Mouse (Mus musculus) embryonic facial prominence, embryonic 13.5 days (tissue): ENCODE measurements at regions not wholly inside any gene's neighbourhood (a gene's known extent, or its start where the extent isn't known, plus 50 kb on each side); places are given as distances from the start of the nearest gene placed in this dataset.

ENCODE experiments used
- ATAC-seq: fragments of 200-750 bp; cut with Nextera tagmentation; 2 replicates; pipeline ENCODE4 v1.8.0; 2017; ENCODE audit warnings: low read depth; ENCODE audit not compliant: insufficient number of reproducible peaks, insufficient read depth, low FRiP score, low TSS enrichment
- H3K27ac ChIP-seq: fragments of 300-500 bp; sonication (generic); 2 replicates; pipeline ENCODE4 v1.5.1; 2015; ENCODE audit warnings: moderate library complexity, mild to moderate bottlenecking, inconsistent platforms
- H3K27me3 ChIP-seq: fragments of 300-500 bp; sonication (generic); 2 replicates; pipeline ENCODE4 v1.6.1; 2015; ENCODE audit warnings: mild to moderate bottlenecking, inconsistent platforms
- H3K36me3 ChIP-seq: fragments of 300-500 bp; sonication (generic); 2 replicates; pipeline ENCODE4 v1.6.1; 2015; ENCODE audit warnings: mild to moderate bottlenecking, inconsistent platforms
- H3K4me1 ChIP-seq: fragments of 300-500 bp; sonication (generic); 2 replicates; pipeline ENCODE4 v1.6.1; 2015; ENCODE audit warnings: inconsistent platforms
- H3K4me2 ChIP-seq: fragments of 300-500 bp; sonication (generic); 2 replicates; pipeline ENCODE4 v1.6.1; 2015; ENCODE audit warnings: moderate library complexity, mild to moderate bottlenecking, inconsistent platforms
- H3K4me3 ChIP-seq: fragments of 300-500 bp; sonication (generic); 2 replicates; pipeline ENCODE4 v1.5.1; 2015; ENCODE audit warnings: mild to moderate bottlenecking, inconsistent platforms
- H3K9ac ChIP-seq: fragments of 300-500 bp; sonication (generic); 2 replicates; pipeline ENCODE4 v1.6.1; 2015; ENCODE audit warnings: mild to moderate bottlenecking, inconsistent platforms
- H3K9me3 ChIP-seq: fragments of 300-500 bp; sonication (generic); 2 replicates; pipeline ENCODE4 v1.6.1; 2016; ENCODE audit warnings: inconsistent platforms
- WGBS: fragments of 180-500 bp; shearing (Covaris S2); methylation state at CpG from one replicate; pipeline ENCODE4 v1.1.7; 2015; ENCODE audit warnings: mixed read lengths; 5-methylcytosine and 5-hydroxymethylcytosine counted together

DNA sequence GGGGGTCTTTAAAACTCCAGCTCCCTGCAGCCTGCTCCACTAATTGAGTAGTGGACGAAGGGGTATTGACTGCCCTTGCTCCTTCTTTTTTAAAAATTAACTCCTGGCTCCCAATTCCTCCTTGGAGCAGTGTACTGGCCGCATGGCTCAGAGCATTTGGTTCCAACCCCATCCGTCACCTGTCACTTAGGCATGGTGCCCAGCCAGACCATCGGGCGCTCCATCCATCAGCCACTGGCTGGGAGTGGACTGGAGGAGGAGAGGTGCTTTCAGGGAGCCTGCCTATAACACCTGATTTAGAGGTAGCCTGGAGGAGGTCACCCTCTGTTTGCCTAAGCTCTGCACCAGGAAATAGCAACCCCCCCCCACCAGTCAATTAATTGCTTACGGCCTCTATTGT lies 66.4 kb upstream of the Glce start:
- WGBS, result 77% methylated on average over 6 of the region's 6 CpGs
- Histone ChIP-seq H3K27me3 (no peaks in the 10 kb centered on the region), H3K27ac (no peak overlapping the region), H3K4me1 (peaks cover 32% of the 10 kb centered on the region), H3K9me3 (no peaks in the 10 kb centered on the region), H3K9ac (no peak overlapping the region), H3K4me3 (no peak overlapping the region), H3K4me2 (no peak overlapping the region), H3K36me3 (no peaks in the 10 kb centered on the region)
- no peak for ATAC-seq

GRCm38 (mm10) chr9:62188379-62188778 lies 65.9 kb upstream of the Glce start:
- 76% methylated on average over 3 of the region's 3 CpGs for WGBS
- Histone ChIP-seq H3K9me3 (no peaks in the 10 kb centered on the region), H3K27ac (no peak overlapping the region), H3K4me1 (peaks cover 28% of the 10 kb centered on the region), H3K4me2 (no peak overlapping the region), H3K36me3 (no peaks in the 10 kb centered on the region), H3K27me3 (no peaks in the 10 kb centered on the region), H3K4me3 (no peak overlapping the region), H3K9ac (no peak overlapping the region)
- ATAC-seq, result no peak

DNA sequence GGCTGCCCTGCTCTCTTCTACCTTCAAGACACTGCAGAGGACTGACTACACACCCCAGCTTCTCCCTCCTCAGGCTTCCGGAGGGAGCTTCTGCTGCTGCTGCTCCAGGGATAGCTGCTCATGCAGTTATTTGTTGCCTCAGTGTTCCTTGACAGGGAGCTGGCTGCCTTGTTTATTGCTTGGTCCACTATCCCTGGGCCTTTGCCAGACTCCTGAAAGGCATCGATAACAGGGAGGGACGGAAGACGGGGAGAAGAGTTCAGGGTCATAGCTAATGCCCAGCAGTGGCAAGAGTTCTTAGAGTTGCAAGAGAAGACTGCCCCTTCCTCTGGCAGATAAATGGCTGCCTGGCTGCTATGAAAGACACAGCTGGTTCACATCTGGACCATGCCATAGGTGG lies 64.4 kb upstream of the Glce start:
- 69% methylated on average over 4 of the region's 4 CpGs for WGBS
- H3K9ac ChIP-seq, result no peak overlapping the region
- no peaks in the 10 kb centered on the region for H3K27me3 ChIP-seq
- H3K4me1 ChIP-seq, result peaks cover 14% of the 10 kb centered on the region
- H3K4me3 ChIP-seq, result no peak overlapping the region
- H3K36me3 ChIP-seq, result no peaks in the 10 kb centered on the region
- no peak overlapping the region for H3K27ac ChIP-seq
- H3K4me2 ChIP-seq, result no peak overlapping the region
- no peaks in the 10 kb centered on the region for H3K9me3 ChIP-seq
- no peak for ATAC-seq

- H3K4me3 ChIP-seq, result no peak overlapping the region
- 41% methylated on average over 7 of the region's 7 CpGs for WGBS
- no peak for ATAC-seq
- no peaks in the 10 kb centered on the region for H3K36me3 ChIP-seq
- H3K9me3 ChIP-seq, result no peaks in the 10 kb centered on the region
- H3K27me3 ChIP-seq, result 0 out of 2 replicates have a peak, but pooled peaks cover 1% of the 10 kb centered on the region
- no peak overlapping the region for H3K27ac ChIP-seq
- H3K4me2 ChIP-seq, result no peak overlapping the region
- peaks cover 21% of the 10 kb centered on the region for H3K4me1 ChIP-seq
- no peak overlapping the region for H3K9ac ChIP-seq
These were observed 63.2 kb upstream of the Glce start for GRCm38 (mm10) chr9:62185516-62186280.

DNA sequence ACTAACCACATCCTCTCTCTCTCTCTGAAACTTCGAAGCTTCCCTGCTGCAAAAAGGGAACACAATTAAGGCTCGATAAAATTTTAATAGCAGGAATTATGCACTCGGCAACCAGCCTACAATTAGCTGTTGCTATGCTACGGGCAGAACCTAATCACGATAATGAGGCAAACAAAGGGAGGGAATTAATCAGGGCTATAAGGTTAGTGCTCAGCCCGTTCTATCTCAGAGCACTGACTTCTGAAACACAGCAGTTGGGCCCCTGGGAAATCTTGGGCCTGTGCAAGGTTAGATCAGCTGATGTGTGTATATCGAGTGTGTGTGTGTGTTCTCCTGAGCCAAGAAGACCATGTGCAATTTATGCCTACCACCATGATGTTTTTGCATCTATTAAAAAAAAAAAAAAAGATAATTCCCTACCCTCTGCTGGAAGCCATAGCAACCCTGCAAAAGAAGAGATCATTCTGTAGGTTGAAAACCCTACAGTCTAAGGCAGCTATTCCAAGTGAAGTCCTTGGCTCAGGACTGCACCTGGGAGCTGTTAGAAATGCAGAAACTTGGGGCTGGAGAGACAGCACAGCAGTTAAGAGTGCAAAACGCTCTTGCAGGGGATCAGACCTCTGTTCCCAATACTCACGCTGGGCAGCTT lies 58.9 kb upstream of the Glce start:
- H3K4me1 ChIP-seq, result peaks cover 31% of the 10 kb centered on the region
- no peaks in the 10 kb centered on the region for H3K9me3 ChIP-seq
- ATAC-seq, result no peak
- H3K36me3 ChIP-seq, result no peaks in the 10 kb centered on the region
- H3K27ac ChIP-seq, result no peak overlapping the region
- H3K9ac ChIP-seq, result no peak overlapping the region
- 36% methylated on average over 9 of the region's 9 CpGs for WGBS
- no peak overlapping the region for H3K4me2 ChIP-seq
- H3K27me3 ChIP-seq, result 0 out of 2 replicates have a peak, but pooled peaks cover 2% of the 10 kb centered on the region
- H3K4me3 ChIP-seq, result no peak overlapping the region

DNA sequence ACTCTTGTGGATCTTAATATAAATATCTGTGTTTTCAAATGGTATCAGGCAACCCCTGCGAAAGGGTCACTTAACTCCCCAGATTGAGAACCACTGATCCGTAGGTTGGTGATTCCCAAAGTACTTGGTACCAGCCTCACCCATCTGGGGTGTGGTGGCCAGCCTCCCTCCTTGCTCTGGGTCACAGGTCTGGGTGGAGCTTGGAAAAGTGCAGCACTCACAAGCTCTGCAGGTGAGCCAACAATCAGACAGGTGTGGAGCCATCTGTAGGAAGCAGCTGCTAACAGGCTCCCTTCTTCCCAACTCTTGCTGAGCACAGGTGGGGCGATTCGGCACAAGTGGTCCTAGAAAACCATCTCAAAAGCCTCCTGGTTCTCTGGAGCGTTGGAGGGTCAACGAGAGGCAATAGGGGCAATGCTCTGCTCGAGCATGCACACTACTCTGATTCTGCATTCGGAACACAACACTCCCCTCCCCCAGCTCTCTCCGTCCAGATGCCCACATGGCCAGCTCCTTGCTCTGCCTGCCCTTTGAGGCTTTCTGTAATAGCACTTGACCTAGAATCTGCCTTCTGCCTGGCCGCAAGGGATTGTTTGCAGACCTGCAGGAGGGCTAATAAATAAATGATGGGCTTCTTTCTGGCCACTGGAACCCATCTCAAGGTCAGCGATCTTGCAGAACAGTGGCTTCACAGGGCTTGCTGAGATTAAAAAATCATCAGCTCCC lies 58.2 kb upstream of the Glce start:
- H3K9me3 ChIP-seq, result no peaks in the 10 kb centered on the region
- no peak for ATAC-seq
- no peak overlapping the region for H3K4me3 ChIP-seq
- no peak overlapping the region for H3K27ac ChIP-seq
- 0 out of 2 replicates have a peak, but pooled peaks cover 2% of the 10 kb centered on the region for H3K27me3 ChIP-seq
- H3K4me1 ChIP-seq, result peaks cover 32% of the 10 kb centered on the region
- 56% methylated on average over 11 of the region's 11 CpGs for WGBS
- H3K36me3 ChIP-seq, result no peaks in the 10 kb centered on the region
- no peak overlapping the region for H3K4me2 ChIP-seq
- H3K9ac ChIP-seq, result no peak overlapping the region

DNA sequence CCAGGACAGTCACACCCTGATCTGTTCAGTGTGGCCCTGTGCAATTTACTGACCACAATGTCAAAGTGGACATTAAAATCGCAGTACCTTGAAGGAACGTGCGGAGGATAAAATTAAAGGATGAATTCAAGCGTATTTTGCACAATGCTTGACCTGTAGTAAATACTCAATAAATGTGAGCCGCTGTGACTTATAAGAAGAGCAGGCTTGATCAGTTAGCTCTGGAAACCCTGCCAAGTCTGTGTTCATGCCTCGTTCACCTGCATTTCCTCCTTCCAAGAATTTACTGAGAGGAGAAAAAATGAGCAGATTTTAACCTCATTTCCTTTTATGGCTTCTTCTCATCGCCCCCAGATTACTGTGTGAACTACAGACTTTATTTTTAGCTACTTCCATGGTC lies 52.2 kb upstream of the Glce start:
- Histone ChIP-seq H3K36me3 (no peaks in the 10 kb centered on the region), H3K4me1 (peaks cover 20% of the 10 kb centered on the region; the same call in 1 of the 2 replicates), H3K9ac (no peak overlapping the region), H3K9me3 (no peaks in the 10 kb centered on the region), H3K4me2 (no peak overlapping the region), H3K27ac (no peak overlapping the region), H3K27me3 (no peaks in the 10 kb centered on the region), H3K4me3 (no peak overlapping the region)
- WGBS, result 81% methylated on average over 7 of the region's 7 CpGs
- ATAC-seq, result no peak
